Mouse (Mus musculus) olfactory bulb, adult 2 months (tissue): ENCODE results near the gene Matn4.

Source experiments
- CTCF ChIP-seq: fragments of 200-500 bp; IDR thresholded peaks from 2 replicates; pipeline ENCODE4 v1.5.1; 2012; ENCODE audit warnings: low read depth, mild to moderate bottlenecking, low read length, moderate library complexity; ENCODE audit not compliant: insufficient read depth
- POLR2A ChIP-seq: fragments of 200-500 bp; IDR thresholded peaks from 2 replicates; pipeline ENCODE4 v1.6.1; 2012; ENCODE audit warnings: mild to moderate bottlenecking, low read depth, low read length, moderate library complexity; ENCODE audit not compliant: insufficient read depth

GRCm38 (mm10) chr2:164442315-164443050, 37.5 kb upstream of the Matn4 start:
- TF ChIP-seq CTCF = no peak
- no peak for TF ChIP-seq POLR2A
